Mouse (Mus musculus) lung, embryonic 15.5 days (tissue): ENCODE results near the gene Dspp. TPM values are rescaled to one million over a fixed set of nuclear protein-coding genes. Genes with fewer than 3 reads are reported as not detected.

Experiments used
- ATAC-seq: fragments of 200-750 bp; cut with Nextera tagmentation; 2 replicates; pipeline ENCODE4 v1.8.0; 2017; ENCODE audit warnings: moderate number of reproducible peaks, borderline replicate concordance; ENCODE audit not compliant: low FRiP score, low TSS enrichment; ENCODE audit errors: extremely low read depth
- H3K27ac ChIP-seq: fragments of 300-500 bp; sonication (generic); 2 replicates; pipeline ENCODE4 v1.5.1; 2015; ENCODE audit warnings: moderate library complexity, mild to moderate bottlenecking, inconsistent platforms
- H3K27me3 ChIP-seq: fragments of 300-500 bp; sonication (generic); 2 replicates; pipeline ENCODE4 v1.6.1; 2015; ENCODE audit warnings: inconsistent platforms
- H3K36me3 ChIP-seq: fragments of 300-500 bp; sonication (generic); 2 replicates; pipeline ENCODE4 v1.6.1; 2015; ENCODE audit warnings: inconsistent platforms
- H3K4me1 ChIP-seq: fragments of 300-500 bp; sonication (generic); 2 replicates; pipeline ENCODE4 v1.6.1; 2015; ENCODE audit warnings: inconsistent platforms
- H3K4me2 ChIP-seq: fragments of 300-500 bp; sonication (generic); 2 replicates; pipeline ENCODE4 v1.6.1; 2015; ENCODE audit warnings: inconsistent platforms, mild to moderate bottlenecking, moderate library complexity
- H3K4me3 ChIP-seq: fragments of 300-500 bp; sonication (generic); 2 replicates; pipeline ENCODE4 v1.5.1; 2015; ENCODE audit warnings: mild to moderate bottlenecking, inconsistent platforms
- H3K9ac ChIP-seq: fragments of 300-500 bp; sonication (generic); 2 replicates; pipeline ENCODE4 v1.6.1; 2015; ENCODE audit warnings: inconsistent platforms
- H3K9me3 ChIP-seq: fragments of 300-500 bp; sonication (generic); 2 replicates; pipeline ENCODE4 v1.6.1; 2016; ENCODE audit warnings: inconsistent platforms
- WGBS: fragments of 180-500 bp; shearing (Covaris S2); methylation state at CpG from one replicate; pipeline ENCODE4 v1.1.7; 2015; 5-methylcytosine and 5-hydroxymethylcytosine counted together
- polyA plus RNA-seq: library from polyadenylated mRNA; unstranded; fragments of >200 nt; fragmentation: Nextera tagmentation; extraction: Ambion mirVana; gene quantifications from 2 replicates; pipeline ENCODE4 v1.2.1, GENCODE M21; 2015

The Dspp gene
- 0.04 TPM in 1 of 2 replicates, not detected in the other for polyA plus RNA-seq

DNA sequence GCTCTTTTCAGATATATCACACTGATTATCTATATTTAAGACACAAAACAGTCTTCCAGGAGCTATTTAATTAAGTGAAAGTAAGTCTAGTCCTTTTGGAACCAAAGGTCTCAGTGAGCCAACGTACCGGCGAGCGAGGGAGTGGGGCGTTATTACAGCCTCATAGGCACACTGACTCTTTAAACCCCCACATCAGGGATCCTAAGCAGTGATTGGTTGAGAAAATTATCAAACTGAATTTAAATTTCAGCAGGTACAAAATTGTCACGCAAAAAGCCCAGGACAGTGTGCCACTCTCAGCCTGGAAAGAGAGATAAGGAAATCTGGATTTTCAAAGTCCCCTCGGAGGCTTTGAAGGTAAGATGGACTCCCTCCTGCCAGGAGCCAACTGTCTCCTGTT lies at the start of gene Dspp:
TSS of gene Dspp (plus strand) at position 301 of the 400 bp plus-strand sequence.
- H3K4me2 ChIP-seq: no peak within 1 kb of the TSS
- no peak within 1 kb of the TSS for H3K4me3 ChIP-seq
- H3K36me3 ChIP-seq: no peaks in the 10 kb centered on the region
- no peak for ATAC-seq
- H3K4me1 ChIP-seq: no peaks in the 10 kb centered on the region
- H3K27ac ChIP-seq: no peak within 1 kb of the TSS
- H3K9ac ChIP-seq: no peak within 1 kb of the TSS
- no peaks in the 10 kb centered on the region for H3K9me3 ChIP-seq
- H3K27me3 ChIP-seq: no peaks in the 10 kb centered on the region
- WGBS: 77% methylated on average over 7 of the region's 7 CpGs

- WGBS: 43% methylated on average over 6 of the region's 6 CpGs
- Histone ChIP-seq H3K36me3 (no peaks in the 10 kb centered on the region), H3K27me3 (no peaks in the 10 kb centered on the region), H3K4me3 (no peak overlapping the region), H3K9me3 (no peaks in the 10 kb centered on the region), H3K4me1 (peaks cover 15% of the 10 kb centered on the region), H3K4me2 (no peak overlapping the region), H3K27ac (peak overlapping the region; percentile 36), H3K9ac (no peak overlapping the region)
- peak; percentile 72; the same call in 1 of the 2 replicates for ATAC-seq
Observed at GRCm38 (mm10) chr5:104124016-104124658, 46.4 kb upstream of the Dspp start.

GRCm38 (mm10) chr5:104126561-104127320 lies 43.8 kb upstream of the Dspp start:
- Histone ChIP-seq H3K4me1 (peaks cover 15% of the 10 kb centered on the region), H3K4me2 (no peak overlapping the region), H3K27me3 (no peaks in the 10 kb centered on the region), H3K36me3 (no peaks in the 10 kb centered on the region), H3K27ac (no peak overlapping the region), H3K4me3 (no peak overlapping the region), H3K9ac (no peak overlapping the region), H3K9me3 (no peaks in the 10 kb centered on the region)
- 69% methylated on average over 12 of the region's 12 CpGs for WGBS
- no peak for ATAC-seq

DNA sequence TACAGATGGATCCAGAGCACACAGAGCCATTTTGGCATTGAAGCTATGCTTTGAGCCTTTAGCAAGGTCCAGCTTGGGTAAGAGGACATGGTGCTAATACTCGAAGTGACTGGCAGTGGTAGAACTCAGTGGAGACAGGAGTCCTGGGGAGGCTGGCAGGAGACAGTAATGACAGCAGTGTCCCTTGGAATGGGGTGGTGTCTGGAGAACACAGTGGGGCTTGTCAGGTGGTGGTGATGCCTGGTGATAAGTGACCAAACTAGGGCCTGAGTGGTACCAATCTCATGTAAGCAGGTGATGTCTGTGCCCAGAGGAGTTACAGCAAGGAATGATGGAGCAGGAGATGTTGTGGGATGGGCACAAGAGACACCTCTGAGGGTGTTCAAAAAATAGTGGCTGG lies 43.2 kb upstream of the Dspp start:
- no peak overlapping the region for H3K4me2 ChIP-seq
- no peak overlapping the region for H3K27ac ChIP-seq
- H3K27me3 ChIP-seq: no peaks in the 10 kb centered on the region
- no peak for ATAC-seq
- H3K36me3 ChIP-seq: no peaks in the 10 kb centered on the region
- H3K9me3 ChIP-seq: no peaks in the 10 kb centered on the region
- H3K4me3 ChIP-seq: no peak overlapping the region
- 89% methylated on average over 1 of the region's 1 CpGs for WGBS
- H3K9ac ChIP-seq: no peak overlapping the region
- H3K4me1 ChIP-seq: peaks cover 15% of the 10 kb centered on the region

- Histone ChIP-seq H3K4me1 (peaks cover 14% of the 10 kb centered on the region), H3K9ac (no peak overlapping the region), H3K4me3 (no peak overlapping the region), H3K9me3 (no peaks in the 10 kb centered on the region), H3K27me3 (no peaks in the 10 kb centered on the region), H3K27ac (peak overlapping the region; percentile 60; the same call in 1 of the 2 replicates), H3K4me2 (no peak overlapping the region), H3K36me3 (no peaks in the 10 kb centered on the region)
- ATAC-seq: no peak
- WGBS: 37% methylated on average over 12 of the region's 12 CpGs
Observed at GRCm38 (mm10) chr5:104128281-104129031, 42.1 kb upstream of the Dspp start.

DNA sequence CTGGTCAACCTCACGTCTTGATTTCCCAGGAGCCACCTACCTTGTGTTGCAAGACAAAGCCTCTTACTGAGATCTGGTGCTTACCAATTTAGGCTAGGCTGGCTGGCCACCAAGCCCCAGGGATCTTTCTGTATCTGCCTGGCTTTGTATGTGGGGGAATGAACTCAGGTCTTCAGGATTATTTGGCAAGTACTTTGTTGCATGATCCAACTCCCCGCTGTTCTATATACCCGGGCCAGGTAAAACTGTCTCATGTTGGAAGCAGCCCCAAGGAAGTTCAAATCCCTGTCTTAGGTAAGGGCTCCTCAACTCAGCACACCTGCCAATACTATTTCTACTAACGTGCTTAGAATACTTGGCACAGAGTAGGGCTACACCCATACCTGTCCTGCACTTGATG lies 39.6 kb upstream of the Dspp start:
- Histone ChIP-seq H3K9ac (no peak overlapping the region), H3K4me2 (no peak overlapping the region), H3K9me3 (no peaks in the 10 kb centered on the region), H3K27me3 (no peaks in the 10 kb centered on the region), H3K4me1 (peaks cover 10% of the 10 kb centered on the region), H3K4me3 (no peak overlapping the region), H3K27ac (no peak overlapping the region), H3K36me3 (no peaks in the 10 kb centered on the region)
- WGBS: 85% methylated on average over 4 of the region's 4 CpGs
- ATAC-seq: no peak

DNA sequence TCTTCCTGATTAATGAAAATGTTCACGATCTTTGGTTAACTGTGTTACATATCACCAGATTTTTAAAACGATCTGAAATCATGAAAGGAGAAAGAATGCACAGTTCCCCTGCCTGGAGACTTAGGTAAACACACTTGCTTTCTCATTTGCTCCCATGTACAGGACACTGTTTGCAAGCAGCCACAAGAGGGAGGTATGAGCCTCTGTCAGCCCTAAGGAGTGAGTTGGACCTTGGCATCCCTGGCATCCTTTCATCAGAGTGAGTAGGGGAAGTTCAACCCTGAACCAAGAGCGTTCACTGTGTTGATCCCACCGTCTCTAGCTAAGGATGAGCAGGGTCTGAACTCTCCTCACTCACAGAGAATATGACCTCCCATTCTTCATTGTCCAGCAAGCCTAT lies 39.0 kb upstream of the Dspp start:
- Histone ChIP-seq H3K4me1 (peaks cover 10% of the 10 kb centered on the region), H3K36me3 (no peaks in the 10 kb centered on the region), H3K9me3 (no peaks in the 10 kb centered on the region), H3K4me2 (no peak overlapping the region), H3K9ac (no peak overlapping the region), H3K27me3 (no peaks in the 10 kb centered on the region), H3K27ac (no peak overlapping the region), H3K4me3 (no peak overlapping the region)
- 38% methylated on average over 4 of the region's 4 CpGs for WGBS
- peak; percentile 49; the same call in 1 of the 2 replicates for ATAC-seq

- Histone ChIP-seq H3K4me3 (no peak overlapping the region), H3K36me3 (no peaks in the 10 kb centered on the region), H3K4me2 (no peak overlapping the region), H3K9ac (no peak overlapping the region), H3K27ac (no peak overlapping the region), H3K27me3 (no peaks in the 10 kb centered on the region), H3K9me3 (no peaks in the 10 kb centered on the region), H3K4me1 (0 out of 2 replicates have a peak, but pooled peaks cover 9% of the 10 kb centered on the region)
- WGBS: 48% methylated on average over 4 of the region's 4 CpGs
- ATAC-seq: no peak
Observed at GRCm38 (mm10) chr5:104133752-104134151, 36.8 kb upstream of the Dspp start.

DNA sequence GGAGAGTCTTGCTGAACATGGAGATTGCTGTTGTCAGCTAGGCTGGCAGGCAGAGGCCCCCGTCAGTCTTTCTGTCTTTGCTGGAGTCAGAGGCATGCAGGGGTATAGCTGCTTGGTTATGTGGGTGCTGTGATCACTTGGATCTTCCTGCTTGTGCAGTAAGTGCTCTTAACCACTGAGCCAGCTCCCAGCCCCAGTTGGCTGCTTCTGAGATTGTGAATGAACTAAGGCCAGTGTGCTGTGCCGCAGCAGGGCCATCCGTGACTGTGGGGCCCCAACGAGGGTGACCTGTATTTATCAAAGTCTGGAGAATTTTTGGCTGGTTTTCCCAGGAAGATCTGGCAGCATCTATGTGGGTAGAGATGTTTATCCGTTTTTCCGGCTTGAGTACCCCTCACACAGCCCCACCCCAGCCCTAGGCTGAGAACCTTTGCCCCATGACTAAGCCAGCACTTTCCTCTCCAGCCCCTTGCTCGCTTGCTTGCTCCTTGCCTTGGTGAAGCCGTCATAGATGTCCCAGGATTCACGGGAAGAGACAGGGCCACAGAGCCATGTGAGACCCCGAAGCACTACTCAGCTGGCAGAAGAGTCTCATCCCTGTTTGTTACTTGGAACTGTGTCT lies 32.5 kb upstream of the Dspp start:
- Histone ChIP-seq H3K4me3 (no peak overlapping the region), H3K27ac (no peak overlapping the region)
- peak; percentile 39; the same call in 1 of the 2 replicates for ATAC-seq

GRCm38 (mm10) chr5:104141067-104141466 lies 29.4 kb upstream of the Dspp start:
- H3K4me3 ChIP-seq: no peak overlapping the region
- ATAC-seq: no peak
- H3K27ac ChIP-seq: no peak overlapping the region
- no peak overlapping the region for H3K9ac ChIP-seq
- WGBS: 70% methylated on average over 2 of the region's 2 CpGs
- H3K27me3 ChIP-seq: no peaks in the 10 kb centered on the region
- 0 out of 2 replicates have a peak, but pooled peaks cover 7% of the 10 kb centered on the region for H3K4me1 ChIP-seq
- no peaks in the 10 kb centered on the region for H3K9me3 ChIP-seq
- H3K4me2 ChIP-seq: no peak overlapping the region
- H3K36me3 ChIP-seq: no peaks in the 10 kb centered on the region

More for the DNA sequence above, 32.5 kb upstream of the Dspp start:
- no peaks in the 10 kb centered on the region for H3K36me3 ChIP-seq
- WGBS: 41% methylated on average over 10 of the region's 10 CpGs
- no peak overlapping the region for H3K9ac ChIP-seq
- H3K27me3 ChIP-seq: no peaks in the 10 kb centered on the region
- H3K4me2 ChIP-seq: no peak overlapping the region
- H3K4me1 ChIP-seq: 0 out of 2 replicates have a peak, but pooled peaks cover 7% of the 10 kb centered on the region
- H3K9me3 ChIP-seq: no peaks in the 10 kb centered on the region

- Histone ChIP-seq H3K27ac (no peak overlapping the region), H3K4me3 (no peak overlapping the region), H3K27me3 (no peaks in the 10 kb centered on the region), H3K9me3 (no peaks in the 10 kb centered on the region), H3K36me3 (no peaks in the 10 kb centered on the region), H3K4me2 (no peak overlapping the region), H3K9ac (no peak overlapping the region), H3K4me1 (no peaks in the 10 kb centered on the region)
- WGBS: 64% methylated on average over 4 of the region's 4 CpGs
- no peak for ATAC-seq
Observed at GRCm38 (mm10) chr5:104144057-104144456, 26.5 kb upstream of the Dspp start.
